Mouse (Mus musculus) ES-E14 (cell line): Measurements from ENCODE around the gene Sec16b. TPM values are rescaled to one million over a fixed set of nuclear protein-coding genes. Genes with fewer than 3 reads are reported as not detected.

Experiments
- DNase-seq: peaks from one replicate; pipeline ENCODE4 v3.0.0-alpha.2; 2013; ENCODE audit warnings: low read depth, low spot score
- H3K27ac ChIP-seq: 2 replicates; pipeline ENCODE4 v1.5.1; 2012; ENCODE audit warnings: low read depth, mild to moderate bottlenecking, low read length, moderate library complexity, mixed read lengths; ENCODE audit not compliant: poor library complexity, insufficient read depth, severe bottlenecking
- H3K36me3 ChIP-seq: 2 replicates; pipeline ENCODE4 v1.6.1; 2012; ENCODE audit warnings: mild to moderate bottlenecking, low read length, moderate library complexity, mixed read lengths; ENCODE audit not compliant: control insufficient read depth, poor library complexity, insufficient read depth, severe bottlenecking
- H3K4me1 ChIP-seq, 2 experiments: fragments of 150-350 bp in 1 of 2; sonication (generic) in 1 of 2; 2 replicates each; pipeline ENCODE4 v1.6.1; 2012; ENCODE audit warnings: low read length in 2 of 2, mild to moderate bottlenecking in 1 of 2, mixed read lengths in 1 of 2; ENCODE audit not compliant: control insufficient read depth in 2 of 2, insufficient read depth in 2 of 2, poor library complexity in 1 of 2
- H3K4me3 ChIP-seq, 2 experiments: fragments of 150-350 bp in 1 of 2; sonication (generic) in 1 of 2; 2 replicates each; pipeline ENCODE4 v1.5.1; 2012; ENCODE audit warnings: low read length in 2 of 2, low read depth in 1 of 2, mild to moderate bottlenecking in 1 of 2, mixed read lengths in 1 of 2; ENCODE audit not compliant: insufficient read depth in 1 of 2, poor library complexity in 1 of 2, severe bottlenecking in 1 of 2
- H3K9ac ChIP-seq: 2 replicates; pipeline ENCODE4 v1.6.1; 2012; ENCODE audit warnings: low read depth, mild to moderate bottlenecking, low read length, mixed read lengths; ENCODE audit not compliant: poor library complexity, insufficient read depth, severe bottlenecking
- H3K9me3 ChIP-seq: fragments of 150-350 bp; sonication (generic); 2 replicates; pipeline ENCODE4 v1.6.1; 2012; ENCODE audit warnings: low read depth, mild to moderate bottlenecking, low read length; ENCODE audit not compliant: control insufficient read depth, insufficient read depth
- CHD2 ChIP-seq: IDR thresholded peaks from 2 replicates; pipeline ENCODE4 v1.6.1; 2014; ENCODE audit warnings: mild to moderate bottlenecking, low read depth, low read length, inconsistent platforms
- HCFC1 ChIP-seq: IDR thresholded peaks from 2 replicates; pipeline ENCODE4 v1.6.1; 2012; ENCODE audit warnings: low read length, inconsistent platforms, borderline replicate concordance; ENCODE audit not compliant: insufficient read depth
- MAFK ChIP-seq: IDR thresholded peaks from 2 replicates; pipeline ENCODE4 v1.6.1; 2014; ENCODE audit warnings: mild to moderate bottlenecking, low read depth, low read length, inconsistent platforms; ENCODE audit not compliant: insufficient read depth
- ZC3H11A ChIP-seq: IDR thresholded peaks from 2 replicates; pipeline ENCODE4 v1.6.1; 2012; ENCODE audit warnings: low read depth, mild to moderate bottlenecking, inconsistent platforms, low read length, borderline replicate concordance
- ZNF384 ChIP-seq: IDR thresholded peaks from 2 replicates; pipeline ENCODE4 v1.6.1; 2012; ENCODE audit warnings: low read depth, low read length, inconsistent platforms
- in situ Hi-C, 2 experiments: fragments of 600-800 bp; cut with MboI; formaldehyde crosslinking; loops; one replicate each; pipeline ENCODE4 v1.15.1; 2025; ENCODE audit warnings: low sequenced_read_pairs in 2 of 2, inconsistent platforms in 1 of 2; ENCODE audit not compliant: unreplicated experiment in 2 of 2
- total RNA-seq: library from RNA; depleted of rRNA; stranded (reverse); fragments of 300-350 nt; gene quantifications from 2 replicates; pipeline ENCODE4 v1.2.3, GENCODE M21; 2012; rRNA removed

The Sec16b gene
- total RNA-seq, 1 experiment = 0.13 TPM

DNA sequence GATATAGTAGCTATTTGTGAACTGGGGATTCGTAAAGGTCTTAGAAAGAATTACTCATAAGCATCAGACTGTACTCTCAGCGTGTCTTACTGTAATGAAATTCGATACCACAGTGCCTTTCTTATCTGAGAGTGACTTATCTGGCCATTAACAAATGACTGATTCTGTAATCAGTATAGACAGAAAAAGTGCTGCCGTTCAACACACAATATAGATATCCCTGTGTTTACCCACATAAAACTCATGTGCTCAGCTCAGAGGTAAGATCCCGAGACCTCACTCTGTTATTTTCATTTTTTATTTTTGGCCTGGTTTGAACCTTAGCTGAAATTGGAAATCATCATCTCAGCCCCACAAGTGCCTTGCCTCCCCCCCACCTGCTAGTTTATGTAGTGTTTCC is 98.0 kb downstream of the Sec16b start:
- Histone ChIP-seq H3K9ac (no peak overlapping the region), H3K4me1 (no peaks in the 10 kb centered on the region), H3K4me3 (no peak overlapping the region), H3K27ac (no peak overlapping the region), H3K9me3 (no peaks in the 10 kb centered on the region), H3K36me3 (no peaks in the 10 kb centered on the region)
- no peak for DNase-seq
- in situ Hi-C loops = no loop called here
- no peak for TF ChIP-seq HCFC1
- no peak for TF ChIP-seq ZNF384
- no peak for TF ChIP-seq CHD2
- no peak for TF ChIP-seq MAFK
- TF ChIP-seq ZC3H11A = no peak

Other genes starting within 250 kb of the Sec16b start
- gene Rasal2, start 94.1 kb upstream of the Sec16b start, total RNA-seq = 8.1 and 11.9 TPM in 2 replicates
- gene Cryzl2, start 48.2 kb upstream of the Sec16b start, total RNA-seq = 4.5 and 6.9 TPM in 2 replicates